Mouse (Mus musculus) left cerebral cortex, postnatal 10 days (tissue): Measurements from ENCODE around the gene Enc1. TPM values are rescaled to one million over a fixed set of nuclear protein-coding genes. Genes with fewer than 3 reads are reported as not detected.

Source experiments
- DNase-seq, 2 experiments: peaks; one replicate each; pipeline ENCODE4 v3.0.0; 2021 to 2022; ENCODE audit warnings: low spot score in 2 of 2, mixed read lengths in 1 of 2; ENCODE audit errors: extremely low spot score in 1 of 2
- intact Hi-C: fragments of 180-260 bp; cut with DNase I; formaldehyde crosslinking; loops from one replicate; pipeline ENCODE4 v1.15.1; 2025
- total RNA-seq, 2 experiments: library from RNA; stranded (reverse); gene quantifications; 2 replicates each; pipeline ENCODE4 v1.2.3; 2021

Enc1 gene
- total RNA-seq, 2 experiments from 2014 or later = 492 to 530 TPM

GRCm38 (mm10) chr13:97223856-97224255 is 17.0 kb upstream of the Enc1 start:
- intact Hi-C loops = no loop called here
- DNase-seq = no peak

- no peak for DNase-seq
- intact Hi-C loops = no loop called here
Observed at GRCm38 (mm10) chr13:97224341-97224982, 16.4 kb upstream of the Enc1 start.

GRCm38 (mm10) chr13:97225130-97225529 is 15.8 kb upstream of the Enc1 start:
- intact Hi-C loops = no loop called here
- no peak for DNase-seq

- intact Hi-C loops = no loop called here
- DNase-seq = no peak
Observed at GRCm38 (mm10) chr13:97227795-97228194, 13.1 kb upstream of the Enc1 start.

GRCm38 (mm10) chr13:97230101-97230500 is 10.8 kb upstream of the Enc1 start:
- no peak for DNase-seq
- intact Hi-C loops = no loop called here

- no peak for DNase-seq
- intact Hi-C loops = no loop called here
Observed at GRCm38 (mm10) chr13:97233092-97233491, 7.8 kb upstream of the Enc1 start.

GRCm38 (mm10) chr13:97234785-97235417 is 6.0 kb upstream of the Enc1 start:
- peak; percentile 83 to 89 for DNase-seq
- intact Hi-C loops = loop anchor here (1.0 to 5.0 kb wide), 2 partner anchors 703 to 1007 kb away; no protein-coding TSS in a partner anchor

- intact Hi-C loops = loop anchor here (1.0 to 5.0 kb wide), 2 partner anchors 702 to 1006 kb away; no protein-coding TSS in a partner anchor
- no peak for DNase-seq
Observed at GRCm38 (mm10) chr13:97235911-97236310, 5.0 kb upstream of the Enc1 start.

- DNase-seq = no peak
- intact Hi-C loops = loop anchor here (5.0 kb wide), 1 partner anchor 1005 kb away; no protein-coding TSS in a partner anchor
Observed at GRCm38 (mm10) chr13:97237700-97238099, 3.2 kb upstream of the Enc1 start.

GRCm38 (mm10) chr13:97238181-97238981 is 2.5 kb upstream of the Enc1 start:
- no peak for DNase-seq
- intact Hi-C loops = loop anchor here (5.0 kb wide), 1 partner anchor 1004 kb away; no protein-coding TSS in a partner anchor

GRCm38 (mm10) chr13:97239343-97240180 is 1.3 kb upstream of the Enc1 start:
- DNase-seq = peak; percentile 69 to 72
- intact Hi-C loops = loop anchor here (1.0 to 5.0 kb wide), 4 partner anchors 323 to 1003 kb away; no protein-coding TSS in a partner anchor

- peak; percentile 80 to 91 for DNase-seq
- intact Hi-C loops = loop anchor here (5.0 kb wide), 2 partner anchors 322 to 392 kb away; no protein-coding TSS in a partner anchor
Observed at GRCm38 (mm10) chr13:97240279-97240964, 483 bp upstream of the Enc1 start.

GRCm38 (mm10) chr13:97241787-97242280 is 929 bp downstream of the Enc1 start:
- intact Hi-C loops = loop anchor here (5.0 kb wide), 2 partner anchors 320 to 390 kb away; no protein-coding TSS in a partner anchor
- no peak for DNase-seq

GRCm38 (mm10) chr13:97242716-97243115 is 1.8 kb downstream of the Enc1 start:
- intact Hi-C loops = loop anchor here (5.0 kb wide), 2 partner anchors 320 to 390 kb away; no protein-coding TSS in a partner anchor
- peak in 1 of 2 experiments; percentile 56 for DNase-seq

- intact Hi-C loops = loop anchor here (5.0 kb wide), 2 partner anchors 318 to 388 kb away; no protein-coding TSS in a partner anchor
- DNase-seq = no peak
Observed at GRCm38 (mm10) chr13:97243962-97244711, 3.2 kb downstream of the Enc1 start.

- no peak for DNase-seq
- intact Hi-C loops = loop anchor here (5.0 kb wide), 2 partner anchors 318 to 388 kb away; no protein-coding TSS in a partner anchor
Observed at GRCm38 (mm10) chr13:97244712-97245105, 3.8 kb downstream of the Enc1 start.

GRCm38 (mm10) chr13:97245157-97245556 is 4.3 kb downstream of the Enc1 start:
- no peak for DNase-seq
- intact Hi-C loops = no loop called here
